Mouse (Mus musculus) CH12.LX (cell line): Measurements from ENCODE around the gene Casp14. TPM values are rescaled to one million over a fixed set of nuclear protein-coding genes. Genes with fewer than 3 reads are reported as not detected.

Source experiments
- DNase-seq: peaks from one replicate; pipeline ENCODE4 v3.0.0-alpha.2; 2013; ENCODE audit errors: extremely low read depth
- H3K27ac ChIP-seq: 2 replicates; pipeline ENCODE4 v1.5.1; 2012; ENCODE audit warnings: low read depth, mild to moderate bottlenecking, control low read depth, moderate library complexity; ENCODE audit not compliant: insufficient read depth
- H3K27me3 ChIP-seq: replicated peaks from 2 replicates; pipeline ENCODE3; 2012; ENCODE audit warnings: inconsistent platforms
- H3K36me3 ChIP-seq, 2 experiments: replicated peaks in 1 of 2; 2 replicates each; pipeline versions ENCODE3 to v1.6.1; 2012; ENCODE audit warnings: inconsistent platforms in 1 of 2, low read length in 1 of 2, mild to moderate bottlenecking in 1 of 2, mixed read lengths in 1 of 2, moderate library complexity in 1 of 2; ENCODE audit not compliant: control insufficient read depth in 1 of 2, insufficient read depth in 1 of 2
- H3K4me1 ChIP-seq, 2 experiments: 2 replicates each; pipeline ENCODE4 v1.6.1; 2012; ENCODE audit warnings: inconsistent platforms in 1 of 2, moderate library complexity in 1 of 2; ENCODE audit not compliant: insufficient read depth in 2 of 2, control insufficient read depth in 1 of 2
- H3K4me2 ChIP-seq: 2 replicates; pipeline ENCODE4 v1.6.1; 2012; ENCODE audit warnings: low read depth, mild to moderate bottlenecking, control low read depth; ENCODE audit not compliant: poor library complexity, insufficient read depth, severe bottlenecking
- H3K4me3 ChIP-seq, 3 experiments: fragments of 150-350 bp in 1 of 3; sonication (generic) in 1 of 3; replicated peaks in 1 of 3; 2 replicates each; pipeline versions ENCODE3 to v1.5.1; 2011 to 2012; ENCODE audit warnings: low read depth in 2 of 3, low read length in 2 of 3, mild to moderate bottlenecking in 2 of 3, moderate library complexity in 2 of 3, control low read depth in 1 of 3, improper control_type of control experiment in 1 of 3, inconsistent platforms in 1 of 3, mixed read lengths in 1 of 3; ENCODE audit not compliant: poor library complexity in 1 of 3
- H3K79me2 ChIP-seq: replicated peaks from 2 replicates; pipeline ENCODE4 v1.6.1; 2012; ENCODE audit warnings: mild to moderate bottlenecking, moderate library complexity; ENCODE audit not compliant: control insufficient read depth, poor library complexity, insufficient read depth, severe bottlenecking; ENCODE audit errors: extremely low read depth
- H3K9ac ChIP-seq: 2 replicates; pipeline ENCODE4 v1.6.1; 2012; ENCODE audit warnings: low read depth, mild to moderate bottlenecking, control low read depth, moderate library complexity; ENCODE audit not compliant: insufficient read depth
- H3K9me3 ChIP-seq: replicated peaks from 2 replicates; pipeline ENCODE3; 2012; ENCODE audit warnings: low read length, inconsistent platforms, mixed read lengths
- CHD1 ChIP-seq: IDR thresholded peaks from 2 replicates; pipeline ENCODE4 v1.6.1; 2012; ENCODE audit warnings: low read depth, low read length, improper control_type of control experiment, inconsistent platforms
- CTCF ChIP-seq, 2 experiments: IDR thresholded peaks in 1 of 2; conservative IDR thresholded peaks in 1 of 2; 2 replicates each; pipeline ENCODE4 v1.5.1; 2011 to 2012; ENCODE audit warnings: low read depth in 2 of 2, low read length in 2 of 2, improper control_type of control experiment in 1 of 2, inconsistent platforms in 1 of 2, mild to moderate bottlenecking in 1 of 2, moderate library complexity in 1 of 2
- ELF1 ChIP-seq: IDR thresholded peaks from 2 replicates; pipeline ENCODE4 v1.6.1; 2014; ENCODE audit warnings: low read depth, mild to moderate bottlenecking, inconsistent platforms, low read length, improper control_type of control experiment
- GABPA ChIP-seq: IDR thresholded peaks from 2 replicates; pipeline ENCODE4 v1.6.1; 2012; ENCODE audit warnings: low read depth, low read length, improper control_type of control experiment, inconsistent platforms; ENCODE audit not compliant: insufficient replicate concordance
- HCFC1 ChIP-seq: IDR thresholded peaks from 2 replicates; pipeline ENCODE4 v1.6.1; 2012; ENCODE audit warnings: low read depth, mild to moderate bottlenecking, inconsistent platforms, low read length, improper control_type of control experiment
- JUN ChIP-seq: IDR thresholded peaks from 2 replicates; pipeline ENCODE4 v1.6.1; 2011; ENCODE audit warnings: low read depth, mild to moderate bottlenecking, low read length, improper control_type of control experiment, moderate library complexity; ENCODE audit not compliant: insufficient read depth
- JUND ChIP-seq: conservative IDR thresholded peaks from 2 replicates; pipeline ENCODE4 v1.6.1; 2011; ENCODE audit warnings: low read depth, low read length, improper control_type of control experiment
- MAX ChIP-seq: IDR thresholded peaks from 2 replicates; pipeline ENCODE4 v1.6.1; 2011; ENCODE audit warnings: low read length, improper control_type of control experiment
- MEF2A ChIP-seq: IDR thresholded peaks from 2 replicates; pipeline ENCODE4 v1.6.1; 2014; ENCODE audit warnings: low read depth, mild to moderate bottlenecking, inconsistent platforms, low read length, improper control_type of control experiment, borderline replicate concordance
- NELFE ChIP-seq: IDR thresholded peaks from 2 replicates; pipeline ENCODE4 v1.6.1; 2011; ENCODE audit warnings: low read depth, low read length, improper control_type of control experiment
- PAX5 ChIP-seq: IDR thresholded peaks from 2 replicates; pipeline ENCODE4 v1.6.1; 2012; ENCODE audit warnings: low read length, inconsistent platforms, mixed read lengths
- RAD21 ChIP-seq: IDR thresholded peaks from 2 replicates; pipeline ENCODE4 v1.6.1; 2011; ENCODE audit warnings: low read depth, mild to moderate bottlenecking, low read length, improper control_type of control experiment, moderate library complexity
- SMC3 ChIP-seq: IDR thresholded peaks from 2 replicates; pipeline ENCODE4 v1.6.1; 2011; ENCODE audit warnings: low read depth, low read length, improper control_type of control experiment
- UBTF ChIP-seq: IDR thresholded peaks from 2 replicates; pipeline ENCODE4 v1.6.1; 2012; ENCODE audit warnings: low read depth, mild to moderate bottlenecking, inconsistent platforms, low read length, improper control_type of control experiment, moderate library complexity
- ZMIZ1 ChIP-seq: IDR thresholded peaks from 2 replicates; pipeline ENCODE4 v1.6.1; 2012; ENCODE audit warnings: low read depth, mild to moderate bottlenecking, inconsistent platforms, low read length, improper control_type of control experiment
- ZNF384 ChIP-seq: IDR thresholded peaks from 2 replicates; pipeline ENCODE4 v1.6.1; 2012; ENCODE audit warnings: low read depth, low read length, improper control_type of control experiment, inconsistent platforms
- dilution Hi-C: fragments of 300-500 bp; cut with MboI; formaldehyde crosslinking; loops from 2 replicates; pipeline ENCODE4 v1.14.3; 2020; ENCODE audit warnings: low sequenced_read_pairs; ENCODE audit not compliant: extremely low pct_unique_long_range_greater_than_20kb, extremely low pct_ligation_motif_present
- in situ Hi-C: fragments of 300-500 bp; cut with MboI; formaldehyde crosslinking; loops from 3 replicates; pipeline ENCODE4 v1.14.3; 2019; ENCODE audit warnings: low sequenced_read_pairs, low pct_ligation_motif_present, low pct_unique_long_range_greater_than_20kb, mixed read lengths
- polyA plus RNA-seq: library from polyadenylated mRNA; unstranded; fragments of >175 nt; gene quantifications from 2 replicates; pipeline ENCODE4 v1.2.1, GENCODE M21; 2012; ENCODE audit warnings: low read depth; ENCODE audit not compliant: insufficient read length
- total RNA-seq, 2 experiments: library from RNA; depleted of rRNA; stranded (reverse); fragments of 300-350 nt in 1 of 2; fragments of >200 nt in 1 of 2; gene quantifications; 2 replicates each; pipeline ENCODE4 v1.2.3; 2012 to 2014

The Casp14 gene
- total and polyA plus RNA-seq, 3 experiments = not detected

DNA sequence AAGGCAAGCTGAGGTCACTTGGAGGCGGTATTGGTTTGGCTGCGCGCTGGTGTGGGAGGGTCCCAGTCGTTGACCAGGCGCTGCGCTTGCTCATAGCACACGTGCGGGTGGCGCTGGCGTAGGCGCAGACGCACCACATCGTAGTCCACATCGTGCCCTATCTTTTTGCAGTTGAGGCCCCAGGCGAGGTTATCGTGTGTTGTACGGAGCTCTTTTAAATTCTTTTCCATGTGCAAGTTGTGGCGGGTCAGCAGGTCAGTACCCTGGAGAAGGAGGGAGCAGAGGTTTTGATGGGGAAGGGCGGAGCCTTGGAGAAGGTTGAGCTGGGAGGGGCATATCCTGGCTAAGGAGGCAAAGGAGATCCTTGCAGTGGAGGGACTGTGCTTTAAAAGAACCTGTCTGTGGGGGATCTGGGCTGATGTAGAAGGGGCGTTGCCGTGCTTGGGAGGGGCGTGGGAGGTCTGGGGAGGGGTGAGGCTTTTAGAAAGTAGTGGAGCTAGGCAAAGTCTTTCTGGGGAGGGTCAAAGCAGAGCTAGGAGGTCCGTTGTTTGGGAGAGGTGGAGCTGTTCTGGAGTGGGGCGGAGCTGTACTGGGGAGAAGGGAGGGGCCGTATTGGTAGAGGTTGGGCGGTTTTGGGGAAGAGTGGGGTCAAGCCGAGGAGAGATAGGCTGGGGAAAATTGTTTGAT, 29.1 kb upstream of the Casp14 start:
- dilution Hi-C loops = no loop called here
- no peak for TF ChIP-seq SMC3
- TF ChIP-seq JUN = no peak
- no peak for TF ChIP-seq MAX
- no peak for TF ChIP-seq GABPA
- no peak for TF ChIP-seq JUND
- Histone ChIP-seq H3K9ac (no peak overlapping the region), H3K27me3 (peaks cover 45% of the 10 kb centered on the region), H3K79me2 (no peaks in the 10 kb centered on the region), H3K4me1 (no peaks in the 10 kb centered on the region), H3K36me3 (no peaks in the 10 kb centered on the region), H3K9me3 (peaks cover under 1% of the 10 kb centered on the region), H3K4me3 (no peak overlapping the region), H3K27ac (no peak overlapping the region), H3K4me2 (no peak overlapping the region)
- DNase-seq = no peak
- in situ Hi-C loops = no loop called here

DNA sequence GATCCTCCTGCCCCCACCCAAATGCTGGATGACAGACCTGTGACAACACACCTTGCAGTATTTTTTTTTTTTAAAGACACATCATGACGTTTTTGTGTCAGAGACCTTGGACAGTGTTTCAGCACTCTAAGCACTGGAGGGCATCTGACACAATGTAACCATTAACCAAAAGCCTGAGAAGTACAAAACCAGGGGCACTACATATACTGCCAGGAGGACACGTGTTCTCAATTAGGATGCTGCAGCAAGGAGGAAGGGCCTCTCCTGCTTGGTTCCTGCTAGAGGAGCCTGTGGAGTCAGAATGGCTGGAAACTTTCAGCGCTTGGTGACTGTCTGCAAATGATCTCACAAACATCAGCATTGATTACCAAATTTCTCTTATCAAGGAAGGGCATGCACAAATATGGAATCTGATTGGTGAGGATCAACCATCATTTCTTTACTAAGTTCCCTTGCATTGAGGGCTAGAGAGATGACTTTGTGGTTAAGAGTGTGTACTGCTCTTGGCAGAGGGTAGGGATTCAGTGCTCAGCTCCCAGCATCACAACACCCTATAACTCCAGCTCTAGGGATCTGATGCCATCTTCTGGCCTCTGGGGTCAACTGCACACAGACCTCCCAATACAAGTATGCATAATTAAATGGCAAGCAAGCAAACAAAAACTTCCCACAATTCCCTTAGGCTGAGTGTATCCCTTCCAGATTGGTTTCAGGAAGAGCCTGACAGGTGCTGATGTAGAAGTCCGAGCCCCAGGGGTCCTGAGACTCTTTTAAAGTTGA, 27.5 kb upstream of the Casp14 start:
- no peak overlapping the region for H3K9ac ChIP-seq
- H3K36me3 ChIP-seq = no peaks in the 10 kb centered on the region
- TF ChIP-seq SMC3 (peak; percentile 40), HCFC1 (no peak), RAD21 (peak; percentile 53), ZMIZ1 (no peak), CTCF (conservative IDR thresholded peaks at IDR 0.05 in 1 of 2, IDR thresholded peaks at IDR 0.05 in 1 of 2; ENCODE audit: low read depth in 2 of 2, low read length in 2 of 2) (peak in 1 of 2 experiments; percentile 58; a peak in 2 of 4 replicates), JUND (no peak)
- H3K79me2 ChIP-seq = no peaks in the 10 kb centered on the region
- H3K4me2 ChIP-seq = no peak overlapping the region
- no peak overlapping the region for H3K4me3 ChIP-seq
- H3K4me1 ChIP-seq = no peaks in the 10 kb centered on the region
- dilution Hi-C loops (no loop called here), in situ Hi-C loops (no loop called here)
- peak; percentile 2 for DNase-seq
- peaks cover 39% of the 10 kb centered on the region for H3K27me3 ChIP-seq
- H3K27ac ChIP-seq = no peak overlapping the region
- no peaks in the 10 kb centered on the region for H3K9me3 ChIP-seq

DNA sequence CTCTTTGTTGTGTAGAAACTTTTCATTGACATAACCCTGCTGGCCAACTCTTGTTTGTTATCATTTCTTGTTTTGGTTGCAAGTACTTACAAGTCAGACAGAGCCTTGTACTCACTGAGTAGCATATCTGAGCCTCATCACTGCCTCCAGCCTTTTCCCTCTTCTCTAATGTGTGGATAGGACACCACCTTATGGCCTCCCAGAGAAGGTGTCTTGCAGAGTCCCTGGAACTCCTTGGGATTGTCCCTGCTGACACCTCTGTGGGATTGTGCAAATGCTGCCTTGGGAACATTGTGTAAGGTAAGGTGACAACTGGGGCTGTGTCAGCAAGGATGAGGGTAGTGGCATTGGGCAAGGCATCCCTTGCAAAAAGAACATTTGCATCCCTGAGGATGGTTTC, 25.6 kb upstream of the Casp14 start:
- TF ChIP-seq CTCF (conservative IDR thresholded peaks at IDR 0.05 in 1 of 2, IDR thresholded peaks at IDR 0.05 in 1 of 2; ENCODE audit: low read depth in 2 of 2, low read length in 2 of 2) (no peak), JUN (no peak), CHD1 (no peak), MEF2A (no peak), PAX5 (no peak), ZNF384 (no peak), NELFE (no peak), ELF1 (no peak), UBTF (no peak)
- no peaks in the 10 kb centered on the region for H3K36me3 ChIP-seq
- peaks cover 34% of the 10 kb centered on the region for H3K27me3 ChIP-seq
- H3K4me1 ChIP-seq = no peaks in the 10 kb centered on the region
- H3K79me2 ChIP-seq = no peaks in the 10 kb centered on the region
- H3K4me2 ChIP-seq = no peak overlapping the region
- no peak overlapping the region for H3K27ac ChIP-seq
- in situ Hi-C loops (no loop called here), dilution Hi-C loops (no loop called here)
- H3K4me3 ChIP-seq = no peak overlapping the region
- no peak for DNase-seq
- no peaks in the 10 kb centered on the region for H3K9me3 ChIP-seq
- no peak overlapping the region for H3K9ac ChIP-seq
